Mouse (Mus musculus) forebrain, embryonic 10.5 days (tissue): ENCODE results near the gene Abhd17a. TPM values are rescaled to one million over a fixed set of nuclear protein-coding genes. Genes with fewer than 3 reads are reported as not detected.

Source experiments
- DNase-seq: peaks from one replicate; pipeline ENCODE4 v3.0.0-alpha.2; 2017; ENCODE audit warnings: low spot score; ENCODE audit errors: extremely low spot score
- H3K27ac ChIP-seq: fragments of 300-500 bp; sonication (generic); 2 replicates; pipeline ENCODE4 v1.5.1; 2016; ENCODE audit warnings: mild to moderate bottlenecking
- H3K27me3 ChIP-seq: fragments of 300-500 bp; sonication (generic); 2 replicates; pipeline ENCODE4 v1.6.1; 2016; ENCODE audit warnings: mild to moderate bottlenecking; ENCODE audit not compliant: poor library complexity, severe bottlenecking
- H3K36me3 ChIP-seq: fragments of 300-500 bp; sonication (generic); replicated peaks from 2 replicates; pipeline ENCODE4 v1.6.1; 2016; ENCODE audit warnings: mild to moderate bottlenecking, moderate library complexity
- H3K4me1 ChIP-seq: fragments of 300-500 bp; sonication (generic); 2 replicates; pipeline ENCODE4 v1.6.1; 2016
- H3K4me3 ChIP-seq: fragments of 300-500 bp; sonication (generic); 2 replicates; pipeline ENCODE4 v1.5.1; 2016; ENCODE audit warnings: mild to moderate bottlenecking, moderate library complexity
- H3K9me3 ChIP-seq: fragments of 300-500 bp; sonication (generic); 2 replicates; pipeline ENCODE4 v1.6.1; 2016; ENCODE audit warnings: mild to moderate bottlenecking, moderate library complexity
- WGBS: fragments of 180-500 bp; shearing (Covaris S2); methylation state at CpG from one replicate; pipeline ENCODE4 v1.1.7; 2016; 5-methylcytosine and 5-hydroxymethylcytosine counted together
- polyA plus RNA-seq: library from polyadenylated mRNA; unstranded; fragments of >200 nt; fragmentation: Nextera tagmentation; extraction: Ambion mirVana; gene quantifications from 2 replicates; pipeline ENCODE4 v1.2.1, GENCODE M21; 2016

The Abhd17a gene
- polyA plus RNA-seq, 1 experiment from 2014 or later, result 71.8 TPM

DNA sequence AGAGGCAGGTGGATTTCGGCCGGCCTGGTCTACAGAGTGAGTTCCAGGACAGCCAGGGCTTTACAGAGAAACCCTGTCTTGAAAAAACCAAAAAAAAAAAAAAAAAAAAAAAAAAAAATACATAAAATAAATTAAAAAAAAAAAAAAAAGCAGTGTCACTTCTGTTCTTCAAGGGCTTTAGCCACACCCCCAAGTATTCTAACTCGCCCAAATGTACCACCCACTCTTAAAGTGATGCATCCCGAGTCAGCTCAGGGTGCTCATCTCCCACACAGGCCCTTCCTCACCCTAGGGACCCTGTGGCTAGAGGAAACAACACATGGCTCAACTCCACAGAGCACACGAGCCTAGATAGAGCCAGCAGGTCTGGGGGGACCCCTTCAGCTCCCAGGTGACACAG lies 7.1 kb downstream of the Abhd17a start:
- Histone ChIP-seq H3K27ac (no peak overlapping the region), H3K27me3 (no peaks in the 10 kb centered on the region), H3K9me3 (no peaks in the 10 kb centered on the region), H3K36me3 (peaks cover 48% of the 10 kb centered on the region), H3K4me3 (no peak overlapping the region), H3K4me1 (peaks cover 55% of the 10 kb centered on the region)
- 87% methylated on average over 5 of the region's 5 CpGs for WGBS
- DNase-seq, result no peak

DNA sequence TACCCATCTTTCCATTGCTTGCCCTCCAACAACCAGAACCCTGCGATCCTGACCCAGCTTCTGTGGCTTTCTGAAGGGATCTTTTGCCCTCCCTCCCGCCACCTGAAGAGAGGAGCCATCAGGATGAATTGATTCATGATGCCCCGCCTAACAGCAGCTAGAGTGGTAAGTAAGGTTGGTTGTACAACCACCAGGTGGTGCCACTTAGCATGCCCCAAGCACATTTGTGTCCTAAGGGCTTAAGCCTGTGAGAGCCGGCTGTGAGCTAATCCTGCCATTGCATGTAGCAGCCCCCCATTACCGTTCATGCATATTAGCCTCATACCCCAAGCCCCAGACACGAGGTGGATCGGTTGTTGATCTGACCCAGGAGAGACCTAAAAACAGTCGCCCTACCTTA lies 11.2 kb downstream of the Abhd17a start:
- no peaks in the 10 kb centered on the region for H3K9me3 ChIP-seq
- peak overlapping the region; percentile 91 for H3K27ac ChIP-seq
- 6% methylated on average over 8 of the region's 8 CpGs for WGBS
- peak overlapping the region; percentile 85 for H3K4me3 ChIP-seq
- H3K36me3 ChIP-seq, result peaks cover 15% of the 10 kb centered on the region
- H3K27me3 ChIP-seq, result no peaks in the 10 kb centered on the region
- DNase-seq, result peak; percentile 51
- H3K4me1 ChIP-seq, result peaks cover 62% of the 10 kb centered on the region

DNA sequence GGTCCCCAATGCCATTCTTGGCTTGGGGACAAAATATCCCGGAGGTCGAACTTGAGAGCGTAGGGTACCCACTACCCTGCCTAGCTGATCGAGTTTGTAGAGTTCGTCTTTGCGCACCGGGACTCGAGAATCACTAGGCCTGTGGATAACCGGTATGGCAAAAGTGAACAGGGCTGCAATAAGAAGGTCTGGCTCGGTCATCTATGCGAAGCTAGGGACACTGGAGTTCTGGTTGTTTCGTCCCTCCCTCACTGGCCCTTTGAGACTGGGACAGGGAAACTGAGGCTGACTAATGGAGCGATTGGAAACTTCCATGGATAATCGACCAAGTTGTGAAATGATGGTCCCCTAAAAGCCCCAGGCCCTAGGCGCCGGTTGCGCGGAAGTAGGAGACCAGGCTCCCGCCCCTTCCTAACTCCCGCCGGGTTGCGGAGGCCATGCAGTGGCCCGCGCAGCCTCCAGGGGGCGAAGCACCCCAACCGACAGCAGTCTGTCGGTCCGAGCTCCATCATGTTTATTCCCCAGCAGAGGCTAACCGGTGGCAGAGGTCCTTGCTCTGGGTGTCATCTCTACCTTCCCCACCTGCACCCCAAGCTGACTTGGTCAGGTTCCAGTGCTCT lies 11.9 kb downstream of the Abhd17a start:
- H3K4me1 ChIP-seq, result peaks cover 62% of the 10 kb centered on the region

DNA sequence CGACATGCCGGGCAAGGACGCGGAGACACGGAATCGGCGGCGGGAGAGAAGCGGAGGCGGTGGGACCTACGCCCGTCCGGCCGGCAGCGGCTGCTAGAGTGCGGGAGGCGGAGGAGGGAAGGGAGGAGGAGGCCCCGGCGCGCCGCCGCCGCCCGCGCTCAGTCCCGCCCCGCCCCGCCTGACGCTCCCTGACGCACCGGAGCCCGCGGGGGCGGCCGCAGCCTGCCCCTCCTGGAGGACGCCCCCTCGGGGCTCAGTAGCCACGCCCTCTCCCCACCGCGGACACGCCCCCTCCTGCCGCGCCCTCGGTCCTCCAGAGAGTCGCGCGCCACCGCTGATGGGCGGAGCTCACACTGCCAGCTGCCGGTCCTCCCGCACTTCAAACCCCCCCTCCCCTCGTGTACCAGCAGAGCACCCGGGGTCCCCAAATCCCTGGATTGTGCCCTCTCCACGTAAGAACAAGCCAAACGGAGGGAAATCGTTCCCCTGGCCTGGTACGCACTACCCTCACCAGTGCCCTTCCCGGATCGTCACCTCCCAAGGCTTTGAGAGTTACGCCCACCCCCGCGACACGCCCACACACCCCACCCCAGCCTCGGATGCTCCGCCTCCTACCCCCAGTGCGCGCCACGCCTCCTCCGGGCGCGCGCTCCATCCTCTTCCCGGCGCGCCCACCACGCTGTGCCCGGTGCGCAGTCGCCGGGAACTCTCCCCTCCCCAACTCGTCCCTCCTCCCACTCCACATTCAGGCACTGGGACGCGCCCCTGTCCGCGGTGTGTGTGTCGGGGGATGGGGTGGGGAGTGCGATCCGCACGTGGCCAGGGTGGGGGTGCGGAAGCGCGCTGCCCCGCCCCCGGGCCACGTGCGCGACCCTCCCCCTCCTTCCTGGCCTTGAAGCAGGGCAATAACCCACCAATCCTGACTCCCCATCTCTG lies 12.7 kb downstream of the Abhd17a start, which contains the start of gene Klf16:
Gene Klf16, minus strand, starts transcription at position 127 of the 936 bp plus-strand sequence.
- H3K27ac ChIP-seq, result peak within 1 kb of the TSS; percentile 91
- peaks cover 70% of the 10 kb centered on the region for H3K4me1 ChIP-seq
- no peaks in the 10 kb centered on the region for H3K9me3 ChIP-seq
- H3K27me3 ChIP-seq, result no peaks in the 10 kb centered on the region
- peaks cover 4% of the 10 kb centered on the region for H3K36me3 ChIP-seq
- peak; percentile 96 for DNase-seq
- WGBS, result under 1% methylated on average over 95 of the region's 97 CpGs
- peak within 1 kb of the TSS; percentile 85 for H3K4me3 ChIP-seq

More for the DNA sequence above, 11.9 kb downstream of the Abhd17a start:
- Histone ChIP-seq H3K27ac (peak overlapping the region; percentile 91), H3K36me3 (peaks cover 9% of the 10 kb centered on the region), H3K4me3 (peak overlapping the region; percentile 85), H3K27me3 (no peaks in the 10 kb centered on the region), H3K9me3 (no peaks in the 10 kb centered on the region)
- WGBS, result under 1% methylated on average over 29 of the region's 29 CpGs
- peak; percentile 86 for DNase-seq

DNA sequence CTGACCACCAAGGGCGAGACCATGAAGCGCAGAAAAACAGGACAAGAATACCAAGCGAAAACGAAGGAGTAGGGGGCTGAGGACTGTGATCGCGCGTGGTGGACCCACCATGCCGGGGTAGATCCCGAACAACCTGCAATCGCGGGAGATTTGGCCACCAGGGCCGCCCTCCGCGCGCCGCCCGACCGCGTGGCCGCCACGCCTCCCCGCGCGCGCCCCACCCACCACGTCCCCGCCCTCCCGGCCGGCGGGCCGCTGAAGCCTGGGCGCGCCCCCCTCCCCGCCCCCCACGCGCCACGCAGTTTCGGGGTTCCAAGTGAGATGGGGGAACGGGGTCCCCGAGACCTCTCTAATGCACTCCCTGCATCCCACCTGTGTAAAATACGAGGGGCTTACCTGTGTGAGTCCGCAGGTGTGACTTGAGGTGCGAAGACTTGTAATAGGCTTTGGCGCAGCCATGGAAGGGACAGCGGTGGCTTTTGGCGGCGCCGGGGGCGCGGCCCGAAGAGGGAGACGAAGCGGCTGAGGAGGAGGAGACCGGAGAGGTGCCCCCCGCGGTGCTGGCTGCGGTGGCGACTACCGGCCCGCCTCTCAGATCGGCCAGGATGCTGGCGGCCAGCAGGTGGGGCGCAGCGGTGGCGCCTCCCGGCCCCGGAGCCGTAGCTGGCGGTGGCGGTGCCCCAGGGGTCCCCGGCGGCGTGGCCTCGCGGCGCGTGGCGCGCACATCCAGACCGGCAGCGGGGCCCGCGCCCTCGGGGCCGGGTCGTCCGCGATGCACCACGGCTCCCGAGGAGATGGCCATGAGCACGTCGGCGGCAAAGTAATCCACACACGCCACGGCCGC lies 13.6 kb downstream of the Abhd17a start:
- Histone ChIP-seq H3K27ac (peak overlapping the region; percentile 91), H3K9me3 (no peaks in the 10 kb centered on the region), H3K27me3 (no peaks in the 10 kb centered on the region), H3K4me3 (peak overlapping the region; percentile 85), H3K4me1 (peaks cover 78% of the 10 kb centered on the region), H3K36me3 (no peaks in the 10 kb centered on the region; the same call in 1 of the 2 replicates)
- under 1% methylated on average over 95 of the region's 96 CpGs for WGBS
- peak; percentile 62 for DNase-seq

DNA sequence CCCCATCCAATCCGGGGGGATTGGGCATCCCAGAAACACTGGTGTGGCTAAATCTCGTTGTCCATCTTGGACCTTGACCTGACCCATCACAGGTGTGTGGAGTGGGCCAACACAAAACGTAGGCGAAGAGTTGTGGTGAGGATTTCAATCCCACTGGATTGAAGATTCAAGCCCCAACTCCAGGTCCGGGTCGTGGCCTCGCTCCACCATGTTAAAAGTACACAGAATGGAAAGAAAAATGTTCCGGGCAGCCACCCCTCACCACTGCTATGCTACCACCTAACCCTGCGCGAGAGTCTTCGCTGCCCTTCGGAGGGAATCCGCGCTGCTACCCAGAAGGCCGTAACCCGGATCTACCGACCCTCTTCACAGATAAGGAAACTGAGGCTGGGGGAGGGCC lies 14.2 kb downstream of the Abhd17a start:
- Histone ChIP-seq H3K36me3 (no peaks in the 10 kb centered on the region), H3K4me1 (peaks cover 85% of the 10 kb centered on the region), H3K9me3 (no peaks in the 10 kb centered on the region), H3K27ac (peak overlapping the region; percentile 91), H3K4me3 (peak overlapping the region; percentile 85), H3K27me3 (no peaks in the 10 kb centered on the region)
- no peak for DNase-seq
- WGBS, result 16% methylated on average over 17 of the region's 17 CpGs

DNA sequence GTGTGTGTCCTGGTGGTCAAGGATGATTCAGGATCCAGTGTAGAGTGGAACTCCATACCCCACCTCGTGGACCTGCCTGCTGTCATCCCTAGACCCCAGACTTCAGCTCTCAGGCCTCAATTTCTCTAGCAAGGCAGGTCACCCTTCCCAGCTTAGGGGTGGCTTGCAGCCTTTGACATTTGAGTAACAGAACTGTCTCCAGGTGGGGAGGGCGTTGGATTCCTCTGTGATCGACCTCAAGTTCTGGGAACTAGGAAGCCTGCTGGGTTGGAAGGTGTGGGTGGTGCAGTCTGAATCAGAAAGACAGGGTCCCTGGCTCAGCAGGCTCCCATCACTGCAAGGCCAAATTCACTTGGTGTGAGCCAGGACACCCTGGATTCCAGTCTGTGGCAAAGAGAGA lies 15.2 kb downstream of the Abhd17a start:
- Histone ChIP-seq H3K27ac (no peak overlapping the region), H3K4me3 (peak overlapping the region; percentile 85), H3K9me3 (no peaks in the 10 kb centered on the region), H3K4me1 (peaks cover 95% of the 10 kb centered on the region), H3K36me3 (no peaks in the 10 kb centered on the region), H3K27me3 (no peaks in the 10 kb centered on the region)
- no peak for DNase-seq
- WGBS, result 79% methylated on average over 3 of the region's 3 CpGs

DNA sequence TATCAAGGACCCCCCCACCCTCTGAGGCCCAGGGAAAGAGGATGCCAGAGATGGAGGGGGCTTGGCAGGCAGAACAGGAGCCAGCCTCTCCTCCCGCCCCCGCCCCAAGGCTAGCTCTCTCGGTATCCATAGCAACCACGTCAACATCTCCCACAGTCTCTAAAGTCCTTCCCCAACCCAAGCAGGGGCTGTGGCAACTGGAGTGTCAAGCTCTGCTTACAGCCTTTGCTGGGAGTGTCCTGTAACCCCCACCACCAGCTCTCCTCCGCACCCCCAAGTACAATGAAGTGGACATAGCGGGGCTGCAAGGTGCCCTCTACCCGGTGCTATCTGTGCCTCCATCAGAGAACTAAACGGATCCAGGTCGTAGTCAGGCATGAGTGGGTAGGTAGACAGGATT lies 16.2 kb downstream of the Abhd17a start:
- Histone ChIP-seq H3K4me3 (peak overlapping the region; percentile 85; the same call in 1 of the 2 replicates), H3K36me3 (peaks cover 4% of the 10 kb centered on the region), H3K27ac (peak overlapping the region; percentile 13; the same call in 1 of the 2 replicates), H3K4me1 (peaks cover 98% of the 10 kb centered on the region), H3K9me3 (no peaks in the 10 kb centered on the region), H3K27me3 (no peaks in the 10 kb centered on the region)
- 56% methylated on average over 9 of the region's 9 CpGs for WGBS
- no peak for DNase-seq

DNA sequence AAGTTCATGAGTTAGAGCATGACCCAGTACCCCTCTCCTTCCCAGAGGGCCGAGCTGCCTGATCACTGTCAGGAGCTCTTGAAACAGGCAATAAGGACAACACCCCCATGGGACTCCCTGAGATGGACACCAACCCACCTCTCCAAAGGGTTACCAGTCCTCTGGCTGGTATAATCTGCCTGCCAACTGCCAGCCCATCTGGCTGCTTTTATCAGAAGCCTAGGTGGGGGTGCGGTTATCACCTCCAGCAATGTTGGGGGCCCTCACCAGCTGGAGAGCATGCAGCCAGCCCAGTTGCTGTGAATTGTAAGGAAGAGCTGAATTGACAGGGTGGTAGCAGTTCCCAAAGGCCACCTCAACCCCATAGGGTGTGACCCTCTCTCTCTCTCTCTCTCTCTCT lies 17.7 kb downstream of the Abhd17a start:
- no peak for DNase-seq
- 81% methylated on average over 2 of the region's 2 CpGs for WGBS
- H3K27me3 ChIP-seq, result no peaks in the 10 kb centered on the region
- H3K4me3 ChIP-seq, result peak overlapping the region; percentile 6; the same call in 1 of the 2 replicates
- H3K36me3 ChIP-seq, result peaks cover 18% of the 10 kb centered on the region
- H3K4me1 ChIP-seq, result peaks cover 89% of the 10 kb centered on the region
- no peak overlapping the region for H3K27ac ChIP-seq
- no peaks in the 10 kb centered on the region for H3K9me3 ChIP-seq

DNA sequence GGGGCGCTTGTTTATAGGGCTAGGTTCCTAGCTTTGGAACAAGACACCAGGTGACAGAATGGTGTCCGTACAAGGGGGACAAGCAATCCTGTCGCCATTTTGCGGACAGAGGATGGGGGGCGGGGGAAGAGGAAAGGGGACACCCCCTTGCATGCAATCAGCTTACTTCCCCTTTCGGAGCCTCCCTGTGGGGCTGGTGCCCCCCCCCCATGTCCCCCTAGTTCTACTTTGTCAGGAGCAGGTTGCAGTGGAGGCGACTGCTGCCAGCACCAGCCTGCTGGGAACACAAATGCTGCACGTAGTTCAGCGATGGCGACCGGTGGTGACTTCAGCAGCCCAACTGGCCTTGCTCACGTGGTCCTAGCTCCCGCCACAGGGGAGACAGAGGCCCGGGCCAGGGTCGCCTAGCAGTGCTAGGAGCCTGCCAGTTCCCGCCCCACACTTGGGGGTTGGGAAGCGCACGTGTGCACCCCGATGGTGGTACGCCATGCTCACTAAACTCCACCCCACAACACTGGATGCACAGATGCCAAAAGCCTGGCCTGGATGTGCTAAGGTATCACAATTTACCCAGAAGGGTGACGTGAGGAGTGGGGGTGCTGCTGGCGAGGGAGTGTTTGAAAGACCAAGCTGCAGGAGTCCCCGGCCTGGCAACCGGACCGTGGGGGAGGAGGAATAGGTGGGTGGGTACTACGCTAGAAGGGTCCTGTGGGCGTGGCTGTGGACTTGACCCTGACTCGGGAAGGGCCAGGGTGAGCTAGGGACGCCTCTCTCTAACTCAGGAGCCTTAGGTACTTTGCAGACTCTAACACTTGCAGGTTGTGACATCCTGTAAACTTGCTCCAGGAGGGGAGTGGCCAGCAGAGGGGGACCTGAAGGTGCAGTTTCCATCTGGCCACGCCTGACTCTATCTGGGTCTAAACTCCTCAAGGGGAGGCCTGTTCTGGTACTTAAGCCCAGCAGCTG lies 19.0 kb downstream of the Abhd17a start:
- H3K4me1 ChIP-seq, result peaks cover 89% of the 10 kb centered on the region
- peak overlapping the region; percentile 85 for H3K27ac ChIP-seq
- H3K4me3 ChIP-seq, result peak overlapping the region; percentile 41
- no peaks in the 10 kb centered on the region for H3K9me3 ChIP-seq
- peaks cover 24% of the 10 kb centered on the region for H3K36me3 ChIP-seq
- DNase-seq, result peak; percentile 44
- no peaks in the 10 kb centered on the region for H3K27me3 ChIP-seq
- WGBS, result 21% methylated on average over 30 of the region's 30 CpGs

DNA sequence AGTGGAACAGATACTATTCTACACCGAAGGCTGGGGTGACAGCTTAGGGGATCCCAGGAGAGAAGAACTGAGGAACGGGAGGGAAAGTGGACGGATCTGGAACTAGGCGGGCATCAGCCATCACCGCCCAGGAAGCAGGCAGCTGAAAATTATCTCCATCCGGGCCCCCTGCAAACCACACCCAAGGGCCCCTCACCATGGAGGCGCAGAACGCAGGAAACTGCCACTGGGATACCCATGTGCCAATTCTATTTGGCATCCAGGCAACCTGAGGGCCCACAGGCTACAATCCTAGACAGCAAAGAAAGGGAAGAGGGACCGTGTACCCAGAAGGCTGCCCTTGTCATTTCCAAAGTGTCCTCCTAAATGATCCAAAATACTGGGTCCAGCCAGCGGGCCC lies 19.7 kb downstream of the Abhd17a start:
- no peaks in the 10 kb centered on the region for H3K27me3 ChIP-seq
- no peaks in the 10 kb centered on the region for H3K9me3 ChIP-seq
- peak overlapping the region; percentile 41; the same call in 1 of the 2 replicates for H3K4me3 ChIP-seq
- peaks cover 28% of the 10 kb centered on the region for H3K36me3 ChIP-seq
- WGBS, result 85% methylated on average over 10 of the region's 10 CpGs
- H3K4me1 ChIP-seq, result peaks cover 83% of the 10 kb centered on the region
- H3K27ac ChIP-seq, result peak overlapping the region; percentile 85
- DNase-seq, result no peak
